Mouse (Mus musculus) megakaryocyte, embryonic 14.5 days (primary cell): Measurements from ENCODE around the gene Trim44.

ENCODE experiments used
- FLI1 ChIP-seq: IDR thresholded peaks from 2 replicates; pipeline ENCODE4 v1.6.1; 2012; ENCODE audit warnings: low read length, inconsistent platforms, mixed read lengths
- GATA1 ChIP-seq: IDR thresholded peaks from 3 replicates; pipeline ENCODE4 v1.6.1; 2012; ENCODE audit warnings: mixed read lengths, low read length, inconsistent platforms, borderline replicate concordance

- no peak for TF ChIP-seq GATA1
- no peak for TF ChIP-seq FLI1
Observed at GRCm38 (mm10) chr2:102282081-102282480, 125.5 kb downstream of the Trim44 start.
